Mouse (Mus musculus): ENCODE measurements around the gene Gm40193.

GRCm38 (mm10) chr11:70557545-70557944 is 24.8 kb upstream of the Gm40193 start:
- TF ChIP-seq GATA1 (IDR thresholded peaks at IDR 0.05; ENCODE audit: borderline replicate concordance, low read length) (no peak), FLI1 (IDR thresholded peaks at IDR 0.05; ENCODE audit: low read length) (no peak)
